Mouse (Mus musculus) liver, embryonic 15.5 days (tissue): ENCODE results near the gene 6330403K07Rik. TPM values are rescaled to one million over a fixed set of nuclear protein-coding genes. Genes with fewer than 3 reads are reported as not detected.

Source experiments
- ATAC-seq: fragments of 200-750 bp; cut with Nextera tagmentation; 2 replicates; pipeline ENCODE4 v1.8.0; 2017; ENCODE audit warnings: moderate number of reproducible peaks, mild to moderate bottlenecking, moderate library complexity; ENCODE audit not compliant: insufficient read depth
- H3K27ac ChIP-seq: fragments of 300-500 bp; sonication (generic); replicated peaks from 2 replicates; pipeline ENCODE4 v1.5.1; 2015; ENCODE audit warnings: mild to moderate bottlenecking, inconsistent platforms
- H3K27me3 ChIP-seq: fragments of 300-500 bp; sonication (generic); 2 replicates; pipeline ENCODE4 v1.6.1; 2015; ENCODE audit warnings: mild to moderate bottlenecking, inconsistent platforms
- H3K36me3 ChIP-seq: fragments of 300-500 bp; sonication (generic); replicated peaks from 2 replicates; pipeline ENCODE4 v1.6.1; 2015; ENCODE audit warnings: moderate library complexity, mild to moderate bottlenecking, inconsistent platforms
- H3K4me1 ChIP-seq: fragments of 300-500 bp; sonication (generic); replicated peaks from 2 replicates; pipeline ENCODE4 v1.6.1; 2015; ENCODE audit warnings: inconsistent platforms
- H3K4me2 ChIP-seq: fragments of 300-500 bp; sonication (generic); 2 replicates; pipeline ENCODE4 v1.6.1; 2015; ENCODE audit warnings: moderate library complexity, mild to moderate bottlenecking, inconsistent platforms
- H3K4me3 ChIP-seq: fragments of 300-500 bp; sonication (generic); replicated peaks from 2 replicates; pipeline ENCODE4 v1.5.1; 2015; ENCODE audit warnings: mild to moderate bottlenecking, inconsistent platforms
- H3K9ac ChIP-seq: fragments of 300-500 bp; sonication (generic); 2 replicates; pipeline ENCODE4 v1.6.1; 2015; ENCODE audit warnings: moderate library complexity, mild to moderate bottlenecking, inconsistent platforms
- H3K9me3 ChIP-seq: fragments of 300-500 bp; sonication (generic); replicated peaks from 2 replicates; pipeline ENCODE4 v1.6.1; 2016; ENCODE audit warnings: inconsistent platforms
- WGBS: fragments of 180-500 bp; shearing (Covaris S2); methylation state at CpG from one replicate; pipeline ENCODE4 v1.1.7; 2015; ENCODE audit warnings: mixed read lengths; ENCODE audit not compliant: insufficient replicate concordance; 5-methylcytosine and 5-hydroxymethylcytosine counted together
- polyA plus RNA-seq: library from polyadenylated mRNA; unstranded; fragments of >200 nt; fragmentation: Nextera tagmentation; extraction: Ambion mirVana; gene quantifications from 2 replicates; pipeline ENCODE4 v1.2.1, GENCODE M21; 2015

The 6330403K07Rik gene
- polyA plus RNA-seq, 1 experiment from 2014 or later = 2.1 TPM

DNA sequence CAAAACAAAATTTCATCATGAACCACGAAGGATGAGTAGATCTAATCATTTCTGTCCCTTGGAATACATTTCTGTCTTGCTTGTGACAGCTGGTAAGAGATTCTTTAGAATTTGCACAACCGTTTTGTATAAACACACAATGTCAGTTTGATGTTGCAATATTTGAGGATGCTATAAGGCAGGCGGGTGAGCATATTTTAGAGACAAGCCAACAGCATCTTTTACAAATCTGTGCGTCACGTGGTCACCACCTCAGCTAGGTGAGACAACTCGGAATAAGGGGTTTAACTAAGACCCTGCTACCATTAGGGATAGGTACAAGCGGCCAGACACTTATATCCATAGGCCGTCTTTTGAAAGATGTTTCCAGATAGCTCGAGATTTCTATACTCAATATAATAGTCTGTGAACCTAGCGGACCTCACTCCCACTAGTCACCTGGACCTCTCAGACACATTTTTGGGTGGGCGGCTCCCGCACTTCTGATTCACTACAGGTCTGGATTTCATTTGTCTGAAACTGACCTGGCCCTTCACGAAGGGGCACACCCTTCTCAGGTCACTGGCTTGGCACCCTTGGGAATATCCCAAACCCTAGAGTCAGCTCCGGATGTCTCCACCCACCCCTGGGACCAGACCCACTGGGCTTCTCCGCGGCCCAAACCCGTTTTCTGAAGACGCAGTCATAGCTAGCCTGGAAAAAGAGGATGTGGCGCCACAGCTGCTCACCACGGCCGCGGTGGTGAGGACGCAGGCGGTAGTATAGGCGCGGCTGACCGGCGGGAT lies 14.7 kb downstream of the 6330403K07Rik start:
- Histone ChIP-seq H3K4me2 (peak overlapping the region; percentile 82), H3K4me3 (peak overlapping the region; percentile 93), H3K27ac (peak overlapping the region; percentile 85), H3K9me3 (no peaks in the 10 kb centered on the region), H3K36me3 (peaks cover 32% of the 10 kb centered on the region), H3K9ac (peak overlapping the region; percentile 88), H3K27me3 (no peaks in the 10 kb centered on the region), H3K4me1 (peaks cover 44% of the 10 kb centered on the region)
- 3% methylated on average over 28 of the region's 28 CpGs for WGBS
- ATAC-seq = no peak; the same call in 1 of the 2 replicates

DNA sequence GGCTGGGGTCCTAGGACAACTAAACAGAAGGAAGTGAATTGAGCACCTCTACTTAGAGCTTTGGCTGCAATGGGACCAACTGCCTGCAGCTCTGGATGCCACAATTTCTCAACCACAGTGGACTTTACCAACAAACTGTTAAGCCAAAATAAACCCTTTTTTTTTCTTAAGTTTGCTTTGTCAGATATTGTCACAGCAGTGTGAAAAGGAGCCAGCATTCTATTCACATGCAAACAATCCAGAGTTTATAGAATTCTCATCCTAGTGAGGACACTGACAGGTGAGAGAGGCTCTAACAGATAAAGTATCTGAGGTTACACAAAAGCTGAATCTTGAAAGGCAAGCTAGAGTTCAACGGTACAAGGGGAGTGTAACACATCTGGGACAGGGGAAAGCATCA lies 16.3 kb downstream of the 6330403K07Rik start:
- Histone ChIP-seq H3K36me3 (peaks cover 32% of the 10 kb centered on the region), H3K27me3 (no peaks in the 10 kb centered on the region), H3K4me2 (0 out of 2 replicates have a peak overlapping the region, but pooled peaks have one; percentile 82), H3K4me3 (no peak overlapping the region), H3K9ac (no peak overlapping the region), H3K27ac (no peak overlapping the region; the same call in 1 of the 2 replicates), H3K9me3 (no peaks in the 10 kb centered on the region), H3K4me1 (peaks cover 46% of the 10 kb centered on the region)
- WGBS = 69% methylated on average over 1 of the region's 1 CpGs
- ATAC-seq = no peak

GRCm38 (mm10) chr11:71012743-71013142 lies 20.6 kb downstream of the 6330403K07Rik start:
- H3K4me1 ChIP-seq = peaks cover 23% of the 10 kb centered on the region
- no peak overlapping the region for H3K9ac ChIP-seq
- no peaks in the 10 kb centered on the region for H3K9me3 ChIP-seq
- H3K4me2 ChIP-seq = no peak overlapping the region
- H3K27me3 ChIP-seq = no peaks in the 10 kb centered on the region
- peaks cover 64% of the 10 kb centered on the region for H3K36me3 ChIP-seq
- ATAC-seq = peak; percentile 90
- H3K27ac ChIP-seq = peak overlapping the region; percentile 51
- H3K4me3 ChIP-seq = no peak overlapping the region
- WGBS = 81% methylated on average over 7 of the region's 7 CpGs

- Histone ChIP-seq H3K4me1 (peaks cover 10% of the 10 kb centered on the region), H3K27me3 (no peaks in the 10 kb centered on the region), H3K9me3 (no peaks in the 10 kb centered on the region), H3K9ac (no peak overlapping the region), H3K27ac (no peak overlapping the region), H3K4me2 (no peak overlapping the region), H3K36me3 (peaks cover 53% of the 10 kb centered on the region), H3K4me3 (no peak overlapping the region)
- WGBS = 64% methylated on average over 3 of the region's 3 CpGs
- ATAC-seq = no peak
These were observed 25.0 kb downstream of the 6330403K07Rik start for GRCm38 (mm10) chr11:71008321-71008720.

DNA sequence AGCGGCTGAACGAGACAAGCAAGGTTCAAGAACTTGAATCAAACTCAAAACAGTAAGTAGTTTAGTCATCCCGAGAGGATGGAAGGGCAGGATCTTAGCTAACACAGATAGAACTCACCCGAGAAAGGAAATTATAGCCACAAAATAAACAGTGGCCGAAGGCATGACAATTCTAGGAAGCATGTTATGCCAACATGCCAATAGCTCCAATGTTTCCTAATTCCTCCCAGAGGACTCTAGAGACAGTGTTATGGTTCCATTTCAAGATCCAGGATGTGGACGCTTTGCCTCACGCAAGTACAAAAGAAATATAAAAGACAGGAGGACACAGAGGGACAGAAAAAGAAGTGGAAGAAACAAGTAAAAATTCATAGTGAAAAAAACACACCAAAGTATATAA lies 25.5 kb downstream of the 6330403K07Rik start:
- 72% methylated on average over 7 of the region's 7 CpGs for WGBS
- ATAC-seq = no peak
- Histone ChIP-seq H3K4me2 (no peak overlapping the region), H3K9ac (no peak overlapping the region), H3K9me3 (no peaks in the 10 kb centered on the region), H3K36me3 (peaks cover 52% of the 10 kb centered on the region), H3K27ac (no peak overlapping the region), H3K4me1 (peaks cover 14% of the 10 kb centered on the region), H3K4me3 (no peak overlapping the region), H3K27me3 (no peaks in the 10 kb centered on the region)

DNA sequence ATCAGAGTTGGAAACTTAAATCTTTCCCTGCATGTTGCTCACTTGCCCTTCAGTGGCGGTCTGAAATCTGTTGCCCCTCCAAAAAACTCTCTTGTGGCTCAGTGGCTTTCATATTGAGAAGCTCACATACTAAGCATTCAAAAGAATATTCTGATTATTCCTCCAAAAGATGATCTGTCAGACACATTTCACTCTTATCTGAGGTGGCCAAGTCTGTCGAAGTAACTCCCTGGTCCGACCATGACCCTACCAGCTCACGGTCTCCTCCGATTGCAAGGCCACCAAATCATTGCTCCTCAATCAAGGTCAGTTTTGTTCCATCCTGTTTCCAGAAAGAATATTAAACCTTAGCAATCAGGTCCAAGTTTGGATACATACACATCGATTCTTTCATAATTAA lies 26.3 kb downstream of the 6330403K07Rik start:
- H3K9ac ChIP-seq = no peak overlapping the region
- WGBS = 79% methylated on average over 6 of the region's 6 CpGs

DNA sequence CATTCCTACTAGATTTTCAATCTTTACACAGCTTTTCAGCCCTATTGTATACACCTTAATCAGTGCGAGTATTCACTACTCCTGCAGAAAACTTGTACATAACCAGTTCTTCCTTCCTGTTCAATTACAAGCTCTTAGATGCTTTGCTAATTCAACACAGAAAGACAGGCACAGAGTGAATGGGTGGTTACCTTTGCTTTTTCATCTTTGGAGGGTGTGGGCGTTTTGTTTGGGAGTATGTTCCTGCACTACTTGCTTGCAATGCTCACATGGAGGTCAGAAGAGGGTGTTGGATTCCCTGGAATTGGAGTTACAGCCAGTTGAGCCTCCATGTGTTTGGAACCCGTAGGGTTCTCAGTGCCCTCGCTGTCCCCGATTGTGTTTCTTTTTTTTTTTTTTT lies 28.3 kb downstream of the 6330403K07Rik start:
- H3K4me3 ChIP-seq = peak overlapping the region; percentile 97
- H3K27ac ChIP-seq = 0 out of 2 replicates have a peak overlapping the region, but pooled peaks have one; percentile 7
- peaks cover 32% of the 10 kb centered on the region for H3K36me3 ChIP-seq
- ATAC-seq = no peak
- no peaks in the 10 kb centered on the region for H3K27me3 ChIP-seq
- WGBS = 41% methylated on average over 5 of the region's 5 CpGs
- peak overlapping the region; percentile 88 for H3K4me2 ChIP-seq
- H3K4me1 ChIP-seq = peaks cover 29% of the 10 kb centered on the region
- H3K9ac ChIP-seq = no peak overlapping the region
- no peaks in the 10 kb centered on the region for H3K9me3 ChIP-seq

More for the DNA sequence above, 26.3 kb downstream of the 6330403K07Rik start:
- H3K4me2 ChIP-seq = no peak overlapping the region
- no peak overlapping the region for H3K27ac ChIP-seq
- no peaks in the 10 kb centered on the region for H3K27me3 ChIP-seq
- ATAC-seq = no peak
- peaks cover 22% of the 10 kb centered on the region for H3K4me1 ChIP-seq
- H3K36me3 ChIP-seq = peaks cover 44% of the 10 kb centered on the region
- no peaks in the 10 kb centered on the region for H3K9me3 ChIP-seq
- no peak overlapping the region for H3K4me3 ChIP-seq

GRCm38 (mm10) chr11:71004316-71004773 lies 29.0 kb downstream of the 6330403K07Rik start, which contains the start of gene Dhx33:
Dhx33 (minus strand) TSS chr11:71004437.
- no peaks in the 10 kb centered on the region for H3K9me3 ChIP-seq
- H3K27ac ChIP-seq = peak within 1 kb of the TSS; percentile 84
- no peaks in the 10 kb centered on the region for H3K27me3 ChIP-seq
- under 1% methylated on average over 34 of the region's 35 CpGs for WGBS
- H3K4me3 ChIP-seq = peak within 1 kb of the TSS; percentile 97
- H3K36me3 ChIP-seq = peaks cover 32% of the 10 kb centered on the region
- H3K4me2 ChIP-seq = peak within 1 kb of the TSS; percentile 88
- H3K4me1 ChIP-seq = peaks cover 29% of the 10 kb centered on the region
- ATAC-seq = peak; percentile 93
- H3K9ac ChIP-seq = peak within 1 kb of the TSS; percentile 76

GRCm38 (mm10) chr11:71003611-71004315 lies 29.6 kb downstream of the 6330403K07Rik start:
- WGBS = under 1% methylated on average over 49 of the region's 49 CpGs
- peak overlapping the region; percentile 88 for H3K4me2 ChIP-seq
- peak overlapping the region; percentile 84 for H3K27ac ChIP-seq
- ATAC-seq = peak; percentile 76
- H3K4me1 ChIP-seq = peaks cover 29% of the 10 kb centered on the region
- H3K36me3 ChIP-seq = peaks cover 31% of the 10 kb centered on the region
- H3K9ac ChIP-seq = peak overlapping the region; percentile 76
- H3K27me3 ChIP-seq = no peaks in the 10 kb centered on the region
- H3K4me3 ChIP-seq = peak overlapping the region; percentile 97
- H3K9me3 ChIP-seq = no peaks in the 10 kb centered on the region

DNA sequence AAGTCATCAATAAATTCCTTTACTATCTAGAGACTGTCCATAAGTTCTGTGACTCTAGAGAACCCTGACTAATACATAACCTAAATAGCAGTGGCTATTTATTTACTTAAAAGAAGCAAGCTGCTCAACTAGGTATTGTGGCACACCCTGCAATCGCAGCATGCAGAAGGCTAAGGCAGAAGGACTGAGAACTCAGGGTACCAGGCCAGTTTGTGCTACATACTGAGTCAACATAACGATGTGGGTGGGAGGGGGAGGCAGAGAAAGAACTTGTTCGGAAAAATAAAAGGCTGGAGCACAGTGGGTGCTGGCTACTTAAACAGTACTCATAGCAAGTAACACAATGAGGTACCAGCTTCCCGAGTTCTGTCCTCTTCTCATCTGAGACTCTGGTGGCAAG lies 32.1 kb downstream of the 6330403K07Rik start:
- peaks cover 41% of the 10 kb centered on the region for H3K36me3 ChIP-seq
- peaks cover 29% of the 10 kb centered on the region for H3K4me1 ChIP-seq
- WGBS = 73% methylated on average over 4 of the region's 4 CpGs
- H3K9ac ChIP-seq = no peak overlapping the region
- no peak overlapping the region for H3K4me2 ChIP-seq
- H3K9me3 ChIP-seq = no peaks in the 10 kb centered on the region
- no peaks in the 10 kb centered on the region for H3K27me3 ChIP-seq
- no peak for ATAC-seq
- no peak overlapping the region for H3K4me3 ChIP-seq
- H3K27ac ChIP-seq = no peak overlapping the region
